8 mouse cellular contexts compared by ENCODE assay signal in genomic region chr9:23222492-23222840, GRCm38 (mm10). TPM values are rescaled to one million over a fixed set of nuclear protein-coding genes. Genes with fewer than 3 reads are reported as not detected.
DNase-seq lines count a peak whose midpoint lies in the region; ATAC-seq and TF ChIP-seq lines count a peak whose summit lies in the region.

No protein-coding gene starts in this region.

- no peaks in the 10 kb centered on the region for H3K36me3 ChIP-seq in thymus, adult 2 months (ENCODE audit: control insufficient read depth, insufficient read depth, low read length)
- no peaks in the 10 kb centered on the region for H3K36me3 ChIP-seq in heart, embryonic 14.5 days (ENCODE audit: control insufficient read depth, insufficient read depth, low read length)

- peak overlapping the region; percentile 97 for H3K4me2 ChIP-seq in heart, embryonic 14.5 days (ENCODE audit: low read length)

- H3K9ac ChIP-seq in heart, embryonic 14.5 days (ENCODE audit: low read length), result peak overlapping the region; percentile 79

- H3K4me1 ChIP-seq in thymus, adult 2 months (replicated peaks; ENCODE audit: control insufficient read depth, insufficient read depth, low read length), result no peaks in the 10 kb centered on the region; the same call in 1 of the 2 replicates
- peaks cover 2 to 8% of the 10 kb centered on the region in 2 experiments for H3K4me1 ChIP-seq in heart, embryonic 14.5 days (ENCODE audit: control insufficient read depth in 2 of 2, insufficient read depth in 2 of 2, low read length in 2 of 2)

- TF ChIP-seq POLR2A in thymus, adult 2 months (IDR thresholded peaks at IDR 0.05; ENCODE audit: control insufficient read depth, extremely low read depth, insufficient read depth, low read length, poor library complexity), result no peak

- peak; percentile 54; the same call in 1 of the 2 replicates for ATAC-seq in heart, embryonic 14.5 days (ENCODE audit: insufficient number of reproducible peaks, insufficient read depth, low FRiP score, low read depth)
- peak; percentile 66 for ATAC-seq in megakaryocyte-erythroid progenitor cell, adult 5-6 weeks (replicated peaks; ENCODE audit: low FRiP score, low TSS enrichment, poor library complexity, severe bottlenecking)

- H3K9me3 ChIP-seq in heart, embryonic 14.5 days (ENCODE audit: control insufficient read depth, low read length), result no peaks in the 10 kb centered on the region

- no peak for TF ChIP-seq CTCF in thymus, adult 2 months (IDR thresholded peaks at IDR 0.05; ENCODE audit: borderline replicate concordance, control insufficient read depth, extremely low read depth, insufficient read depth, low read length, poor library complexity)

- peak overlapping the region; percentile 31 for H3K4me3 ChIP-seq in thymus, adult 2 months (ENCODE audit: control insufficient read depth, insufficient read depth, low read length)
- H3K4me3 ChIP-seq in heart, embryonic 14.5 days (ENCODE audit: control insufficient read depth in 1 of 2, insufficient read depth in 1 of 2, low read depth in 1 of 2, low read length in 2 of 2), result peak overlapping the region; percentile 81 to 94

- WGBS in thymus, adult 2 months, result under 1% methylated on average over 26 of the region's 26 CpGs
- WGBS in heart, embryonic 14.5 days, result under 1% methylated on average over 26 of the region's 26 CpGs

- DNase-seq in thymus, adult 2 months, result no peak
- no peak for DNase-seq in thymus, postnatal 4 days
- DNase-seq in cerebellum, postnatal 25 days, result peak; percentile 52 to 54
- peak; percentile 60 for DNase-seq in kidney, postnatal 14 days
- DNase-seq in right cerebral cortex, postnatal 25 days, result peak; percentile 47
- no peak for DNase-seq in T-cell, adult 2 months (ENCODE audit: low spot score)

- peaks cover 11% of the 10 kb centered on the region for H3K27me3 ChIP-seq in thymus, adult 2 months (ENCODE audit: control insufficient read depth, insufficient read depth, low read length)
- H3K27me3 ChIP-seq in heart, embryonic 14.5 days (ENCODE audit: control insufficient read depth, insufficient read depth, low read length), result peaks cover 20% of the 10 kb centered on the region

- H3K27ac ChIP-seq in thymus, adult 2 months (ENCODE audit: control insufficient read depth, insufficient read depth, low read length), result no peak overlapping the region
- H3K27ac ChIP-seq in heart, embryonic 14.5 days (replicated peaks in 1 of 2; ENCODE audit: control insufficient read depth in 1 of 2, insufficient read depth in 1 of 2, low read depth in 2 of 2, low read length in 2 of 2), result peak overlapping the region; percentile 67 to 75

RNA-seq across cellular contexts. Expression of gene Bmper, which starts 0.4 kb away (rescaled TPM):
- polyA plus RNA-seq in thymus, adult 2 months (2012; rRNA removed), result 0.18 and 0.40 TPM in 2 replicates
- polyA plus RNA-seq in heart, embryonic 14.5 days (2014; fragmentation: Nextera tagmentation; extraction: Ambion mirVana), result 6.5 and 7.9 TPM in 2 replicates
- not detected in 2 replicates for total RNA-seq in megakaryocyte-erythroid progenitor cell, adult 5-6 weeks (2014; fragmentation: Nextera tagmentation)
- total RNA-seq in megakaryocyte-erythroid progenitor cell, adult 5-6 weeks (2017), result not detected in 2 replicates

Comparison
In these comparisons a context has a peak if more than half of its experiments do, and no peak if none do; other contexts are left out.
1. DNase-seq: peak in cerebellum, postnatal 25 days (2 of 2), kidney, postnatal 14 days (single experiment) and right cerebral cortex, postnatal 25 days (single experiment); none in thymus, adult 2 months (single experiment), thymus, postnatal 4 days (single experiment) and T-cell, adult 2 months (single experiment).